Mouse (Mus musculus): ENCODE data around the gene Gm9821. TPM values are rescaled to one million over a fixed set of nuclear protein-coding genes. Genes with fewer than 3 reads are reported as not detected.

Gm9821 gene
- total RNA-seq (2022): not detected

DNA sequence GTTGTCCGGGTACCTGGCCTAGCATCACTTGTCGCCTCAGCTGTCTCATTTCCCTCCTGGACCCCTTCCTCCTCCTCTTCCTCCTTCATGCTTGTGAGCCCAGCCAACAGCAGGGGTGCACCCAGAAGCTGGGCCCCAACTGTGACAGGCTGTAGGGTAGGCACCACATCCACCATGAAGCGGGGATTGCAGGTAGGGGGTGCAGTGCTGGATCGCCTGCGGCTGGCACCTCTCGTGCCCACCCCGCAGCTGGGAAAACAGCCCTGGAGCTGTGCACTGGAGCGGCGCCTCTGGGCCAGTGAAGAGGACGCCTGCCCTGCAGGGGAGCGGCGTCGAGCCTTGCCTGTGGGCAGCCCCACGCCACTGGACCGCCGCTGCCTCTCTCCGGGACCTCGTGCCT lies at the start of gene Gm9821:
Gm9821 (plus strand) TSS at position 221 of the 400 bp plus-strand sequence.
- DNase-seq: no peak

DNA sequence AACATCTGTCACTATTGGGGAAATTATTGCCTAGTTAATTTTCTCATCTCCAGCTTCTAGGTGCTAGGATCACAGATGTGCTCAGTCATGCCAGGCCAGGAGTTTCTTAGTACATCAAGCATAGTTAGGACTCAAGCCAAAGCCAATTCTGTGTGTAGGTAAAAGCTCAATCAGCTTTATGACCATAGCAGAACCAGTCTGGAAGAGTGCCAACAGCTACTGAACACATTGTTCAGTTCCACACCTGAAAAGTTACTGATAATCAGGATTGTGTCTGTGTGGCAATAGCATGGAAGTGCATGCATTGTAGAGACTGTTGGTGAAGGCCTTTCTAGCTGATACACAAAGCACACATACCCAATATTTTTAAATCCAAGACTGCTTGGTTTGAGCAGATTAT lies 47.5 kb upstream of the Gm9821 start:
- no peak for DNase-seq

DNA sequence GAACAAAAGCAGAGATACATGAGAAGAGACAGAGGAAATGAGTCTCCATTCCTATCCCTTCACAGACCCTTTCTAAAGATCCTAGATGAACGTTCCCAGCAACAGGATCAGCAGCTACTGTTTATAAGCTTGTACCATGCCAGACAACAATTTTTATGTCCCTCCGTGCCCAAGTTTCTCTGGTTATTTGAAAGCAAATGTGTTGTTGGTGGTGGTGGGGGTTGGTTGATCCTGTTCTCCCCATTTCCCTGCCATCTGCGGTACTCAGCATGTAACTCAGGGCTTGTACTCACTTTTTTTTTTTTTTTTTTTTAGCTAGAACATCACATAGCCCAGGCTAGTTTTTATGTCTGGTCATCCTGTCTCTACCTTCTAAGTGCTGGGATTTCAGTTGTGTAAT lies 46.4 kb upstream of the Gm9821 start:
- DNase-seq: no peak

DNA sequence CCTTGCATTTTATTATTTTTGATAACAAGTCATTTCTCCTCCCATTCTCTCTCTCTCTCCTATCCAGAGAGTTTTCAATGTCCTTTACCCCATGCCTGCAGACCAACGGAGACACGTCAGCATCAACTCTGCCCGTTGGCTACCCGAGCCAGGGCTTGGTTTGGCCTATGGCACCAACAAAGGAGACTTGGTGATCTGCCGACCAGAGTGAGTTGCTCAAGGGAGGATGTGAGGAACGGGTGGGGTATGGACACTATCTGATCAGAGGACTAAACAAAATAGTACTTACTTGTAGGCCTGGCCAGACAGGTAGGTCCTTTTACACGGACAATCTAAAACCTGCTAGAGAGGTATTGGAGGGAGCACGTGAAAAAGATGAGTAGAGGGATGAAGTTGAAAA lies 45.1 kb upstream of the Gm9821 start:
- DNase-seq: no peak

DNA sequence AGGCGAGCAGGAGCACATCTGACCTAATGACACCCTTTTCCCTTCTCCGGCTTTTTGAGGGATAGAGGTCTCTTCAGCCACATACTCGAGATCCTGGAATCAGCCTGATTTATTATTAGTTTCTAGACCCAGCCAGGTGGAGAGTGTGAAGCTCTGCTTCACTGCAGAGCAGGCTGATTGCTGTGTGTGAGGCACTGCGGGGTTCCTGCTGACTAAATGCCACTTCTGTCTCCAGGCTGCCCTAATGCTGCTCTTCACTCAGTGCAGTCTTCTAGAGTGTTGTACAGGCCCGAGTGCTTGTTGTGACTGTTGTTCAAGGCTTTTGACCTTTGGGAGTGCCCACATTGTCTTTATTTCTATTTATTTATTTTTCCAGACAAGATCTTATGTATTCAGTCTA lies 43.2 kb upstream of the Gm9821 start:
- DNase-seq: no peak

- no peak for DNase-seq
These were observed 42.2 kb upstream of the Gm9821 start for GRCm38 (mm10) chr2:91903171-91903925.

- DNase-seq: no peak
These were observed 40.7 kb upstream of the Gm9821 start for GRCm38 (mm10) chr2:91904618-91905307.

DNA sequence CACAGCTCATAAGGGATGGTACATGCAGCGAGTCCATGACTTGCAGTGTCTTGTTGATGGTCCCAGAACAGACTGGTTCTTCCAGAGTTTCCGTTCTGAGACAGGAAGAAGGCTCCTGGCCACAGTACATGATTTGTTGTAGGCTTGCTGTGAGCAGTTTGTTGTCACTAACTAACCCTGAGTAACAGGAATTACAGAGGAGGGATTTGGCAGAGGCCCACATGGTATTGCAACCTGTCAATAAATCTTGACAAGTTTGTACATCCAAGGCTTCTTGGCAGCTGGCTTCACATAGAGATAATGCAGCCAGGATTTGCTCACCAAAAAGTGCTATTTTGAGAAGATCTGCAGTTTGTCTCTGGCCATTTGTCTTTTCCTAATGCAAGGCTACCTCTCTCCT lies 39.4 kb upstream of the Gm9821 start:
- DNase-seq: peak; percentile 61

DNA sequence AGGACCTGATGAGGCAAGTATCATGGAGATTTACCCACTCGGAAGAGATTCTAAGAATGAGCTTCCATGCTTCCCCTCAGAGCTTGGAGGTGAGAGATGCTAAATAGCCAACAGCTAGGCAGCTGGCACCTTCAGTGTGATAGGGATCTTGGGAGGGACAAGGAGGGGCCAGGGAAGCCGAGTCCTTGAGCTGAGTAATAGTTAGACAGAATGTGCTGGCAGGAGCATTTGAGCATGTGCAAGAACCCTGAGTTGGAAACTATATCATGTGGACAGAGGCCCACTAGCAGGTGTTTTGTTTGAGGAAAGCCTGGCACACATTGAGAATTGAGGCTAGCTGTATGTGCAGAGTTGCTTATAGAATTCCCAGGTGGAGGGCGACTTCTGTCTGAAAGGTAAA lies 32.9 kb upstream of the Gm9821 start:
- no peak for DNase-seq

DNA sequence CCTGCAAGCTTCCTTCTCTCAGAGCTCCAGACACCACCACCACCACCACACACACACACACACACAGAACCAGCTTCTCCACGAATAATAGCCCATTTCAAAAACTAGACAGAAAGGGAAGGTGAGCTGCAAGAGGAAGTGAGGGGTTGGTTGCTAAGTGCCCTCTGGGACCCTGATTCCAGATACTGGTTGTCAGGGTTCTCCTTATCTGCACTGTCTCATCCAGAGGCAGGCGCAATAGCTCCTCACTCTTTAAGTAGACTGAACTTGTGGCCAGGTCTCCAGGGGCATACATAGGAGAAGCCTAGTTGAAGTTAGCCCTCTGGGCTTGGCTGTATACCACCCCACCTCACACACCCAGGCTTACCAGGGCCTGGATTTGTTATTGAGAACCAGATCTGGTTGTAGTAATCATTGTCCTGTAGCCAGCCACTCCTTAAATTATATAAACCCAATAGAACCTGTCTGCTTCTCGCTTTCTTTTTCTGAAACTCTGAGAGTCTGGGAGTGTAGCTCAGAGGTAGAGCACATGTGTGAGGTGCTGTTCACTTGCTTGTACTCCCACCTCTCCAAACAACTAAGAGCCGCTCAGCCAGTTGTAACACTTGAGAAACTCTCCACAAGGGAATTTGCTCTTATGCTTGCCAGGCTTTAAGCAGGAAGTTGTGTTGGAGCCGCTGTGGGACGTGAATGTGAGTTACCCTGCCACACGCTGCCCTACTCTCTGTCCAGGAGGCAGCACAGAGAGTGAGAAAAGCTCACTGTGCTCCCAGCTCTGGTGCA lies 32.0 kb upstream of the Gm9821 start:
- DNase-seq: no peak

GRCm38 (mm10) chr2:91916346-91916977 lies 29.0 kb upstream of the Gm9821 start:
- DNase-seq: no peak

DNA sequence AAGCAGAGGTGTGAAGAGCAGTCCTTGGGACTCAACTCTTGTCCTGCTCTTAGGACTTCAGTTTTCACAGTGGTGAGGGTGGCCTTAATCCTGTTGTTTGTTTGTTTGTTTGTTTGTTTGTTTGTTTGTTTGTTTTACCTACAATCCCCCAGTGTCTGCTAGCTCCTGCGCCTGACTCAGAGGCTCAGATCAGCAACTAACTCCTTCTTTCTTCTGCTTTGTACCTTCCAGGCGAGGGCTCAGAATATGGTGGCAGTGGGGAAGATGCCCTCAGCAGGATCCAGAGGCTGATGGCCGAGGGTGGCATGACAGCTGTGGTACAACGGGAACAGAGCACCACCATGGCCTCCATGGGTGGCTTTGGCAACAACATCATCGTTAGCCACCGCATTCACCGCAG lies 28.4 kb upstream of the Gm9821 start:
- no peak for DNase-seq

- DNase-seq: no peak
These were observed 25.4 kb upstream of the Gm9821 start for GRCm38 (mm10) chr2:91920130-91920529.

DNA sequence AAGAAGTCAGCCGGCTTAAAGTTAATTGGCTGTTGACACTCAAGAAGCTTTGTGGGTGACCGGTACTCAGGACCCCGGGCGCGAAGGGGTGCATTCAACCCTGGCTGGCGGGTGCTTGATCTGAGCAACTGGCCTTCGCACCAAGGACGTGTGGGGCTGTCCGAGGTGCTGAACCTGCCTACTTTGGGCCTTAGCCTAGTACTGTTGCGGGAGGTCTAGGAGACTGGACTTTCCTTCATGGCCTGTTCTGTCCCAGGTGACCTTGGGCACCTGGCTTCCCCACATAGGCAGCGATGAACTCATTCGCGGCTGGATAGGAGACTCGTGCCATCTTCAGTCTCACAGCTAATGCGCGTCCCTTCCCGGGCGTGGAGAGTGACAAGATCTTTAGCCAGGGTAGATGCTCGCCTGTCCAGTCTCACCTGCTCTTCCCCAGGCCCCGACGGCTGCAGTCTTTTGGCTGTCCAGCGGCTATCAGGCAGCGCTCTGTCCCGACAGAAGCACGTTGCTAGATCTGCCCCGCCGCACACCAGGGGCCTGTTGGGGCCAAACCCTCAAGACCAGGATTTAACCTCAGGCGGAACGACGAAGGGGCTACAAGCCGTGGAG lies 24.2 kb upstream of the Gm9821 start:
- peak; percentile 73 for DNase-seq

- peak; percentile 47 for DNase-seq
These were observed 23.5 kb upstream of the Gm9821 start for GRCm38 (mm10) chr2:91921790-91922570.

- no peak for DNase-seq
These were observed 22.7 kb upstream of the Gm9821 start for GRCm38 (mm10) chr2:91922586-91923414.

- no peak for DNase-seq
These were observed 21.8 kb upstream of the Gm9821 start for GRCm38 (mm10) chr2:91923415-91924337.

DNA sequence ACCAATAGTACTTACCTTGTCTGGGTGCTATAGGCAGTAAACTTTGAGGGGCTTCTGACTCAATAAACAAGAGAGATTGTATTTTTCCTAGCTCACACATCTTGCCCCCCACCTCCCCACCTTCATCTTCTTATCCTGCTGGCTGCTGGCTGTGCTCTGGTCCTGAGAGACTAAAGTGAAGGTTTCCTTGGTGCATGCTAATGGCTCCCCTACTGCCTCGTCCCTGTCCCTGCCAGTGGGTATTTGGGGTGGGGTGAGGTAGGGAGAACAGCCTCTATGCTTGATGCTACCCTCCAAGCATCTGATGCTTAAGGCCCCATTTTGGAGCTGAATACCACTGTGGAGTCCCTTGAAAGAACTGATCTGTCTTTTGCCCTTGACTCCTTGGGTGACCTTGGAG lies 20.8 kb upstream of the Gm9821 start:
- DNase-seq: no peak

DNA sequence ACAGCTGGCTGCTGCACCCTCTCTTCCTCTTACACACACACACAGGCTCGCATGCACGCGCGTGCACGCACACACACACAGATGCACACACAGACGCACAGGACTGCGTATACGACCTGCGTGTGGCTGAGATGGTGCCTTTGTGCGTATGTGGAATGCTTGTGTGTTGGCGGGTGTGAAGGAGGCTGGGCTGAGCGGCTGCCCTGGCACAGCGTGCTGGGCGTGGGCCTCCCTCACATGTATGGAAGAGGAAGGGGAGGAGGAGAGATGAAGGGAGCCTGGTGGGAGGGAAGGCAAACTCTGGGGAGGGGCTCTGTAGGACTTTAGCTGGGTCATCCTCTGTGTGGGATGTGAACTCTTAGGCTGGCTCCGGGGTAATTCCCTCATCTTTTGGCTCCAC lies 20.1 kb upstream of the Gm9821 start:
- no peak for DNase-seq

DNA sequence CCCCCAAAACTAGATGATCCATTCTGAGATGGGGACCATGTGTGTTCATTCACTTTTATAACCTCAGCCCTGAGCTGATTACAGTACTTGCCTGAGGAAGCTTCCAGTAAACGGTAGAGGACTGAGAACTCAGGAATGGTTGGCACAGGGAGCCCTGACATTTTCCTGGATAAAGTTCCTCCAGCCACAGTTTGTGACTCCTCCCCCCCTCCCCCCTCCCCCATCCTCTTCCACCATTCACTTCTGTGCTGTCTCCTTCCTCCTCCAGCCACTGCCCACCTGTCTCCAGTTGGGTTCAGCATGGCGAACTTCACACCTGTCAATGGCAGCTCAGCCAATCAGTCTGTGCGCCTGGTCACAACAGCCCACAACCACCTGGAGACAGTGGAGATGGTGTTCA lies 18.6 kb upstream of the Gm9821 start, which contains the start of gene Chrm4:
Chrm4 (plus strand) TSS at position 301 of the 400 bp plus-strand sequence.
- no peak for DNase-seq

Data from adrenal gland, adult 8-10 months (tissue).